Mouse (Mus musculus): ENCODE results near the gene Hk2. TPM values are rescaled to one million over a fixed set of nuclear protein-coding genes. Genes with fewer than 3 reads are reported as not detected.

Hk2 gene
- total RNA-seq, 2 experiments from 2014 or later = 208 to 209 TPM

DNA sequence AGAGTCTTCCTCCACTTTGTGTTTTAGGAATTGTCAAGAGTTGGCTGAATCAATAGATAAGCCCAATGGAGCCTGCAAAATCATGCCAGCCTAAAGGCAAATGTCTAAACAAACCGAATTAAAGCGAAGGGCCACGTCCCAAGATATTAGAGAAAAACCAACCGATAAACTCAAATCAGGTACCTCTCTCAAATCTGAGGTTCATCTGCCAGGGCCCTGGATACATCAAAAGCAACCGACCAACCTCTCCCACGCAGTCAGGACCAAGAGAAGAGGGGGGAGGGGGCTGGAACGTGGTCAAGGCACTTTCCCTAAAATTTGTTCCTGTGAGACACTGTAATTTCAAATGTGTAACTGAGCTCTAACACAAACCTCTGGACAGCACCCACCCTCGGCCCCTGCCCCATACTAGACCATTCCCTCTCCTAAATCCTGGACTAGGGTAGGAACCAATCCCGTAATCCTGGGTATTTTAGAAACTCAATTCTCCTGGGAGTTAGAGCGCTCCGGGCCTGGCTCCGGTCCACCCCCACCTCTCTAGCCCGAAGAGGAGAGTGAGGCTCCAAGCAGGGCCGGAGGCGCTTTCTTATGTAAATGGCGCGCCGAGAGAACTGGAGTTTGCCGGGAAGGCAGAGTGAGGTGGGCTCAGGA, 1.7 kb downstream of the Hk2 start:
- intact Hi-C loops (cut with DNase I) = loop anchor here (1.0 to 5.0 kb wide), 3 partner anchors 26 to 90 kb away; no protein-coding TSS in a partner anchor
- DNase-seq = no peak

DNA sequence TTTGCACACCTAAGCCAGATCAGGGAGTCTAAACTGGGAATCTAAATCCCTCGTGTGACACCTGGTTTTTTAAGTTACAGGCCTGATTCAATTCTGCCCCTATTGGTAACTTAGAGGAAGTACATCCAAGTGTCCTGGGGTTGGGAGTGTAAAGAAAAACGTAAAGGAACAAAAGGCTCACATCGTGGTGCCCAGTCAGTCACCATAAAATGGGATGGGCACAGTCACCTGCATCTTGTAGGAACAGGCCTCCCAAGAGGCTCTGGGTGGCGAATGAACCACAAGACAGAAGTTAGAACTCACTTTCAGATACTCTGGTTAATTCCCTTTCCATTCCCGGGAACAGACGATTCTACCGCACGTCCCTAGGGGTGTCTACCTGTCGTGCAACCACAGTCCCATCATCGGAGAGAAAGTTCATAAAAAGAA, 2.3 kb downstream of the Hk2 start:
- DNase-seq = no peak
- intact Hi-C loops (cut with DNase I) = loop anchor here (2.0 to 5.0 kb wide), 3 partner anchors 15 to 35 kb away; no protein-coding TSS in a partner anchor

- DNase-seq = no peak
- intact Hi-C loops (cut with DNase I) = loop anchor here (2.0 to 5.0 kb wide), 2 partner anchors 14 to 36 kb away; no protein-coding TSS in a partner anchor
These were observed 3.2 kb downstream of the Hk2 start for GRCm38 (mm10) chr6:82771059-82771458.

GRCm38 (mm10) chr6:82770286-82770685, 4.0 kb downstream of the Hk2 start:
- intact Hi-C loops (cut with DNase I) = loop anchor here (2.0 to 5.0 kb wide), 2 partner anchors 13 to 37 kb away; no protein-coding TSS in a partner anchor
- no peak for DNase-seq

DNA sequence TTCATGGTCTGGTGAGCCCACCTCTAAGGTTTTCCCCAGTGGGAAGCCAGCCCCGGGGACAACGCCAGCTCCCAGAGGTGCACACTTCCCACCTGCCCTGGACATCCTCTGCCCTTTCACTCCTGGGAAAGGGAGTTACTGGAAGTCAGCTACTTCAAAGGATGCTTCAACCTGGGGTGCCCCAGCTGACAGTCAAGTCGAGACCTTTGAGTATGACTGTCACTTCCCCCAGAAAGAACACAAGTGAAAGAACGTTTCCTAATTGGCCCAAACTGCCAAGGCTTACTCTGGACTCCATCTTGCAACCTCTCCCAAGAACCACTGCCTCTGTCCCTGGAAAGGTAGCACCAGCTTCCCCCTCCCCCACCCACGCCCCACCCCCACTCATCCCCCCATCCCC, 4.5 kb downstream of the Hk2 start:
- DNase-seq = no peak
- intact Hi-C loops (cut with DNase I) = loop anchor here (2.0 to 5.0 kb wide), 2 partner anchors 13 to 38 kb away; no protein-coding TSS in a partner anchor

GRCm38 (mm10) chr6:82767734-82768586, 6.3 kb downstream of the Hk2 start:
- intact Hi-C loops (cut with DNase I) = no loop called here
- DNase-seq = no peak

DNA sequence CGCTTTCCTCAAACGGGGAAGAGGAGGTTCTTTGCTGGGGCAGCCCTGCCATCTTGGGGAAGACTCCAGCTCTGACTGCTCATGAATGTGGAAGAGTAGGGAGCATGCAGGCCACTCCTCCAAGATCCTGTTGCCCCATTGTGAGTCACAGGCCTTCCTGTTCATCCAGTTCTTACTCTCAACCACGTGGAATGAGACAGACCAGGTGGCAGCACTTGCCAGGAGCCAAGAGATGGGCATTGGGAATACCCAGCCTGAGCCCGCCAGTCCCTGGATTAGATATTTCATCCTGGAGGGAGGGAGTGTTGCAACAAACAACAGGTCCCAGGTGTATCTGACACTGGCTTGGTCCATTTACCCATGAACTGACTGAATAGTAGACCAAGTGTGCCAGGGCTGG, 7.6 kb downstream of the Hk2 start:
- intact Hi-C loops (cut with DNase I) = no loop called here
- no peak for DNase-seq

- intact Hi-C loops (cut with DNase I) = no loop called here
- no peak for DNase-seq
These were observed 9.0 kb downstream of the Hk2 start for GRCm38 (mm10) chr6:82765261-82765660.

DNA sequence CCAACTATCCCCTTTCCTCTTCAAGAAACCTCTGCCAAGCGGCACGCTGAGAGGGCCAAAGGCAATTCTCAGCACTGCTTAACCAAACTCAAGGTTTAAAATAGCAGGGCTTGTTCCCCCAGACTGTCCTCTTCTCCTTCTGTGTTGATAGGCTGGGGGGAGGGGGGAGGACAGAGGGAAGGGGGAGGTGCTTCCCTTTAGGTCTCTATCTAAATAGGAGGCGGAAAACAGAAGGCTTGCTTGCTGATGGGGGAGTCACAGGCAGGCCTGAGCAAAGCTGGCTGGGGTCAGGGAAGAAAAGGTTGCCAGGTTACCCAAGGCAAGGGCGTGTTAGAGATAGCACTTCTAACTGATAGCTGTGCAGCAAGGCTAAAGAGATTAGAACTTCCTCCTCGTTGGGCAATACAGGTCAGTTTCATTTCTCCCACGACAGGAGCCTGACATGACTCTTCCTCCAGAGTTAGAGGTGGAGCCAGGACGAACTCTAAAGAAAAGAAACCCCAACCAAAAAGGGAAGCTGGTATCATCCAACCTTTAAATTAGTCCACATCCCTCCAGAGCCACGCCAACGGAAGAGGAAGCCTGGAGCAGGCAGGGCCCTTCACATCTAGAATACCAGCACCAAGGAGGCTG, 10.3 kb downstream of the Hk2 start:
- intact Hi-C loops (cut with DNase I) = no loop called here
- no peak for DNase-seq

DNA sequence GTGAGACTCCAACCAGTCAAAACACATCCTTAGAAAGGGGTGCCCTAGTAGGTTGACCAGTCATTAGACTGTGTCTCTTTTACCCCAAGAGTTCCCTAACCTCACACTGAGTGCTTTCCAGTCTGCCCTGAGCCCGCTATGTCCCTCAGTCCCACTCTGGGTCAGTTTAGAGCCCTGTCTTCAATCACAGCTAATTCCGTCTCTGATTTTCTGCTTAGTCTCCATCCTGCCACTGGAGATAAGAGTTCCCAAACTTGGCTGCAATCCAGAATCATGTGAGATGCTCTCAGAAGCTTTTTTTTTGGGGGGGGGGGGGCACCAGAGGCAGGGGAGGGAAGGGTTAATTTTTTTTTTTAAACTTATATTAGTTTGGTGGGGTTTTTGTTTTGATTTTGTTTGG, 11.5 kb downstream of the Hk2 start:
- intact Hi-C loops (cut with DNase I) = no loop called here

GRCm38 (mm10) chr6:82760749-82761357, 13.4 kb downstream of the Hk2 start:
- DNase-seq = no peak
- intact Hi-C loops (cut with DNase I) = no loop called here

More for the DNA sequence above, 11.5 kb downstream of the Hk2 start:
- DNase-seq = no peak

DNA sequence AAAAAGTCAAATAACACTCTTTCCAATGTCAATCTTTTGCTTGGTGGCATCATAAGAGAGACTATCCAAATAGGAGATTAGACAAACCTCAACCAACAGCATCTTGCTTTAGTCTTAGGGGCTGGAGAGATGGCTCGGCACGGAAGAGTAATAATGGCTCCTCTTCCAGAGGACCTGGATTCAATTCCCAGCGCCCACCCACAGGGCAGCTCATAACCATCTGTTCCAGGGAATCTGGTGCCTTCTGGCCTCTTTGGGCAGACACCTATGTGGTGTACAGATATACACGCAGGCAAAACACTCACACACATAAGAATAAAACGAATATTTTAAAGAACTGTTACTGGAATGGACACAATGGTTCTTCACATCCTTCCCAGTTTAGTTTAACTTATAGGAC, 15.0 kb downstream of the Hk2 start:
- no peak for DNase-seq
- intact Hi-C loops (cut with DNase I) = no loop called here

DNA sequence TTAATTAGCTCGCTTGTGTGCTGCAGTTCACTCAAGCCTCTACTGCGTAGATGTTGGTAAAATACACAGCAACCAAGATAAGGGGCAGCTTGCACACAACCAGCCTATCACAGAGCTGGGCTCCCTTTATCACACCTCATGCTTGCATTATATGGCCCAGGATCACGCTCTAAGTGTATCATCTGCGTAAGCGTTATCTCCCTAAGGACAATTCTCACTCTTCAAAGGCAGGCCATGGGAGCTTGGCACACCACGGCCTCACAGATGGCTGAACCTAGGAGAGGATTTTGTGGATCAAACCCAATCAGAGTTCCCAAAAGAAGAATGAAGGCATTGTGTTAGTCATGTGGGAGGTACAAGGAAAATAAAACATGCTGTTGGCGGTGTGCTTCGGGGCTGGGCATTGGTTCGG, 17.4 kb downstream of the Hk2 start:
- intact Hi-C loops (cut with DNase I) = loop anchor here (2.0 kb wide), 1 partner anchor 14 kb away; no protein-coding TSS in a partner anchor
- DNase-seq = no peak

DNA sequence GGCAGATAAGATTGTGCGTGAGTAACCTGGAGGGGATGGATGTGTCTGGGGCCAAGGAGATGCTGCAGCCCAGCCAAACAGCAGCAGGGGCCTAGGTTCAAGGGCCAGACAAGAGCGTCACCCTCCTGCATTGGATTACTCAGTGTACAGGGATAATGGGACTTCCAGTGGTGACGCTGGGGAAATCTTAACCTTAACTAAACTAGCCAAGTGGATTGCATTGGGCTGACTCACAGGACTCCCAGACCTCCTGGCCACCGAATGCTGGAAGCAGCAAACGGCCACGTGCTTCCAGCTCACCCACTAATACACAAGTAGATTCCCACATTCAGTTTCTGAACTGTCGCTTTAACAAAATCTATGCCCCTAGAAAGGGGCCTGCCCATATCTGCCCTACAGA, 18.0 kb downstream of the Hk2 start:
- intact Hi-C loops (cut with DNase I) = loop anchor here (2.0 kb wide), 1 partner anchor 15 kb away; no protein-coding TSS in a partner anchor
- peak in 1 of 2 experiments; percentile 47 for DNase-seq

DNA sequence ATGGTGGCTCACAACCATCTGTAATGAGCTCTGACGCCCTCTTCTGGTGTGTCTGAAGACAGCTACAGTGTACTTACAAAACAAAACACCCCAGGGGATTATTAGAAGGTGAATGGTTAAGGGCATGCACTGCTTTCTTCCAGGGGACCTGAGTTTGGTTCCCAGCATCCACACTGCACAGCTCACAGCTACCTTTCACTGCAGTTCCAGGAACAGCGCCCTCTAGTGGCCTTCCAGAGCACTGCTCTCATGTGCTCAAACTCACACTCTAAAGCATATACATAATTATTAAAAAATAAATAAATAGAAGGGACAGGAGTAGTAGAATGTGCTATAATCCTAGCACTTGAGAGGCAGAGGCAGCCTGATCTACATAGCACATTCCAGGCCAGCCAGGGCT, 18.9 kb downstream of the Hk2 start:
- intact Hi-C loops (cut with DNase I) = no loop called here
- no peak for DNase-seq

DNA sequence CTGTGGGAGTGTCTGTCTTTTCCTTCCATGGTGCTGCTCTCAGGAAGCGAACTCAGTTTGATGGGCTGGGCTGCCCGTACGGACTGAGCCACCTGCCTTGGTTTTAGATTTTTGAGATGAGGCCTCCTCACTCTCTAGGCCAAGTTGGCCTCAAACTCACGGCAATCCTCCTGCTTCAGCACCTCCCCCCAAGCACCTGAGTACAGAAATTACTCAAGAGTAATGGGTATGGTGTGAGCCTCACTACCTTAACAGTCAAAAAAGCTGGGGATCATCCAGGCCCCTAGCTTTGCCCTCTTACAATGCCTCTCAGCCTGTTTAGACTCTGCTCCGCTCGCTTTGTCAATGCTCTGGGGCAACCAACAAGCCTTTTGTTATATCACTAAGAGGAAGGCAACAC, 19.5 kb downstream of the Hk2 start:
- intact Hi-C loops (cut with DNase I) = loop anchor here (5.0 kb wide), 1 partner anchor 108 kb away; no protein-coding TSS in a partner anchor

GRCm38 (mm10) chr6:82753638-82754361, 20.5 kb downstream of the Hk2 start:
- no peak for DNase-seq

More for the DNA sequence above, 19.5 kb downstream of the Hk2 start:
- DNase-seq = no peak

GRCm38 (mm10) chr6:82753061-82753460, 21.2 kb downstream of the Hk2 start:
- no peak for DNase-seq
- intact Hi-C loops (cut with DNase I) = loop anchor here (5.0 kb wide), 1 partner anchor 109 kb away; no protein-coding TSS in a partner anchor

More at GRCm38 (mm10) chr6:82753638-82754361, 20.5 kb downstream of the Hk2 start:
- intact Hi-C loops (cut with DNase I) = loop anchor here (5.0 kb wide), 1 partner anchor 109 kb away; no protein-coding TSS in a partner anchor

- DNase-seq = no peak
- intact Hi-C loops (cut with DNase I) = loop anchor here (5.0 kb wide), 1 partner anchor 111 kb away; no protein-coding TSS in a partner anchor
These were observed 22.5 kb downstream of the Hk2 start for GRCm38 (mm10) chr6:82751791-82752190.

Data from gastrocnemius, postnatal 36 days (tissue).